Mouse (Mus musculus) stomach, embryonic 16.5 days (tissue): ENCODE results near the gene Hectd4. TPM values are rescaled to one million over a fixed set of nuclear protein-coding genes. Genes with fewer than 3 reads are reported as not detected.
A peak's percentile ranks its signal among the peaks of the same experiment; 100 is the strongest.

Experiments used
- ATAC-seq: fragments of 200-750 bp; cut with Nextera tagmentation; 2 replicates; pipeline ENCODE4 v1.8.0; 2017; ENCODE audit warnings: moderate number of reproducible peaks, moderate TSS enrichment; ENCODE audit not compliant: insufficient read depth, low FRiP score
- H3K27ac ChIP-seq: fragments of 300-500 bp; sonication (generic); 2 replicates; pipeline ENCODE4 v1.5.1; 2014; ENCODE audit warnings: low read length
- H3K27me3 ChIP-seq: fragments of 300-500 bp; sonication (generic); 2 replicates; pipeline ENCODE4 v1.6.1; 2014; ENCODE audit warnings: low read length, control low read depth, mixed read lengths; ENCODE audit not compliant: control insufficient read depth, insufficient read depth
- H3K36me3 ChIP-seq: fragments of 300-500 bp; sonication (generic); 2 replicates; pipeline ENCODE4 v1.6.1; 2014; ENCODE audit warnings: low read length; ENCODE audit not compliant: control insufficient read depth, insufficient read depth
- H3K4me1 ChIP-seq: fragments of 300-500 bp; sonication (generic); 2 replicates; pipeline ENCODE4 v1.6.1; 2014; ENCODE audit warnings: low read length, control low read depth, mixed read lengths; ENCODE audit not compliant: control insufficient read depth, insufficient read depth
- H3K4me2 ChIP-seq: fragments of 300-500 bp; sonication (generic); 2 replicates; pipeline ENCODE4 v1.6.1; 2014; ENCODE audit warnings: low read depth, low read length, mixed read lengths
- H3K4me3 ChIP-seq: fragments of 300-500 bp; sonication (generic); replicated peaks from 2 replicates; pipeline ENCODE4 v1.5.1; 2014; ENCODE audit warnings: mild to moderate bottlenecking, low read length
- H3K9ac ChIP-seq: fragments of 300-500 bp; sonication (generic); 2 replicates; pipeline ENCODE4 v1.6.1; 2014; ENCODE audit warnings: low read length
- H3K9me3 ChIP-seq: fragments of 300-500 bp; sonication (generic); replicated peaks from 2 replicates; pipeline ENCODE4 v1.6.1; 2016; ENCODE audit warnings: low read length, control low read depth; ENCODE audit not compliant: control insufficient read depth
- WGBS: fragments of 180-500 bp; shearing (Covaris S2); extraction: QIAGEN DNeasy Blood & Tissue Kit; methylation state at CpG from one replicate; pipeline ENCODE4 v1.1.7; 2014; 5-methylcytosine and 5-hydroxymethylcytosine counted together
- polyA plus RNA-seq: library from polyadenylated mRNA; unstranded; fragments of >200 nt; fragmentation: Nextera tagmentation; extraction: Ambion mirVana; gene quantifications from 2 replicates; pipeline ENCODE4 v1.2.1, GENCODE M21; 2015

Gene Hectd4
- polyA plus RNA-seq, 1 experiment from 2014 or later, result 4.1 TPM

GRCm38 (mm10) chr5:121189182-121189581, 30.8 kb upstream of the Hectd4 start:
- no peaks in the 10 kb centered on the region for H3K27me3 ChIP-seq
- no peak overlapping the region; the same call in 1 of the 2 replicates for H3K9ac ChIP-seq
- H3K9me3 ChIP-seq, result no peaks in the 10 kb centered on the region
- H3K4me3 ChIP-seq, result no peak overlapping the region
- H3K36me3 ChIP-seq, result no peaks in the 10 kb centered on the region
- no peak overlapping the region; the same call in 1 of the 2 replicates for H3K27ac ChIP-seq
- peaks cover 42% of the 10 kb centered on the region for H3K4me1 ChIP-seq
- WGBS, result 64% methylated on average over 9 of the region's 9 CpGs
- peak overlapping the region; percentile 14 for H3K4me2 ChIP-seq
- ATAC-seq, result peak; percentile 27; the same call in 1 of the 2 replicates

- Histone ChIP-seq H3K4me2 (peak overlapping the region; percentile 86), H3K27me3 (no peaks in the 10 kb centered on the region), H3K9ac (peak overlapping the region; percentile 94), H3K4me3 (peak overlapping the region; percentile 92), H3K4me1 (peaks cover 33% of the 10 kb centered on the region), H3K9me3 (no peaks in the 10 kb centered on the region), H3K36me3 (no peaks in the 10 kb centered on the region), H3K27ac (peak overlapping the region; percentile 76)
- ATAC-seq, result no peak
- 26% methylated on average over 21 of the region's 21 CpGs for WGBS
Measured at GRCm38 (mm10) chr5:121190210-121190835, 29.7 kb upstream of the Hectd4 start.

- peak; percentile 97 for ATAC-seq
- Histone ChIP-seq H3K36me3 (no peaks in the 10 kb centered on the region), H3K9ac (peak within 1 kb of the TSS; percentile 94), H3K4me2 (peak within 1 kb of the TSS; percentile 86), H3K9me3 (no peaks in the 10 kb centered on the region), H3K27ac (peak within 1 kb of the TSS; percentile 81), H3K27me3 (no peaks in the 10 kb centered on the region), H3K4me3 (peak within 1 kb of the TSS; percentile 92), H3K4me1 (peaks cover 27% of the 10 kb centered on the region)
- WGBS, result under 1% methylated on average over 96 of the region's 98 CpGs
Measured at GRCm38 (mm10) chr5:121190836-121191583, 29.0 kb upstream of the Hectd4 start, which contains the start of gene Ptpn11. Gene Ptpn11, minus strand, starts transcription at chr5:121191397.

- ATAC-seq, result peak; percentile 42; the same call in 1 of the 2 replicates
- 9% methylated on average over 17 of the region's 17 CpGs for WGBS
Measured at GRCm38 (mm10) chr5:121191584-121191906, 28.5 kb upstream of the Hectd4 start.

GRCm38 (mm10) chr5:121194173-121194572, 25.8 kb upstream of the Hectd4 start:
- Histone ChIP-seq H3K9me3 (no peaks in the 10 kb centered on the region), H3K27ac (no peak overlapping the region), H3K4me2 (no peak overlapping the region), H3K9ac (no peak overlapping the region), H3K4me1 (peaks cover 12% of the 10 kb centered on the region), H3K36me3 (no peaks in the 10 kb centered on the region), H3K4me3 (no peak overlapping the region), H3K27me3 (no peaks in the 10 kb centered on the region)
- WGBS, result 11% methylated on average over 1 of the region's 1 CpGs
- no peak for ATAC-seq

More at GRCm38 (mm10) chr5:121191584-121191906, 28.5 kb upstream of the Hectd4 start:
- Histone ChIP-seq H3K4me1 (peaks cover 22% of the 10 kb centered on the region), H3K4me2 (peak overlapping the region; percentile 86), H3K9me3 (no peaks in the 10 kb centered on the region), H3K27ac (peak overlapping the region; percentile 81), H3K27me3 (no peaks in the 10 kb centered on the region), H3K4me3 (peak overlapping the region; percentile 92), H3K9ac (peak overlapping the region; percentile 94), H3K36me3 (no peaks in the 10 kb centered on the region)

- Histone ChIP-seq H3K9me3 (no peaks in the 10 kb centered on the region), H3K4me2 (no peak overlapping the region), H3K4me3 (no peak overlapping the region), H3K9ac (no peak overlapping the region), H3K36me3 (no peaks in the 10 kb centered on the region), H3K27me3 (no peaks in the 10 kb centered on the region), H3K27ac (no peak overlapping the region), H3K4me1 (0 out of 2 replicates have a peak, but pooled peaks cover 2% of the 10 kb centered on the region)
- 41% methylated on average over 5 of the region's 5 CpGs for WGBS
- no peak for ATAC-seq
Measured at GRCm38 (mm10) chr5:121196764-121197163, 23.3 kb upstream of the Hectd4 start.

GRCm38 (mm10) chr5:121197337-121197736, 22.7 kb upstream of the Hectd4 start:
- no peak for ATAC-seq
- no peaks in the 10 kb centered on the region for H3K9me3 ChIP-seq
- H3K4me3 ChIP-seq, result no peak overlapping the region
- H3K27me3 ChIP-seq, result no peaks in the 10 kb centered on the region
- WGBS, result 83% methylated on average over 2 of the region's 2 CpGs
- no peak overlapping the region for H3K4me2 ChIP-seq
- no peak overlapping the region for H3K9ac ChIP-seq
- H3K36me3 ChIP-seq, result no peaks in the 10 kb centered on the region
- no peak overlapping the region for H3K27ac ChIP-seq
- H3K4me1 ChIP-seq, result no peaks in the 10 kb centered on the region

GRCm38 (mm10) chr5:121198376-121198775, 21.6 kb upstream of the Hectd4 start:
- H3K27ac ChIP-seq, result no peak overlapping the region
- no peak overlapping the region for H3K9ac ChIP-seq
- H3K4me2 ChIP-seq, result no peak overlapping the region
- no peaks in the 10 kb centered on the region for H3K4me1 ChIP-seq
- ATAC-seq, result no peak
- WGBS, result 82% methylated on average over 5 of the region's 5 CpGs
- H3K4me3 ChIP-seq, result no peak overlapping the region
- no peaks in the 10 kb centered on the region for H3K36me3 ChIP-seq
- H3K27me3 ChIP-seq, result no peaks in the 10 kb centered on the region
- H3K9me3 ChIP-seq, result no peaks in the 10 kb centered on the region

GRCm38 (mm10) chr5:121201739-121202138, 18.3 kb upstream of the Hectd4 start:
- H3K27ac ChIP-seq, result no peak overlapping the region
- no peaks in the 10 kb centered on the region for H3K27me3 ChIP-seq
- 43% methylated on average over 3 of the region's 3 CpGs for WGBS
- no peak for ATAC-seq
- no peaks in the 10 kb centered on the region for H3K9me3 ChIP-seq
- peaks cover 12% of the 10 kb centered on the region; the same call in 1 of the 2 replicates for H3K36me3 ChIP-seq
- H3K9ac ChIP-seq, result no peak overlapping the region
- no peak overlapping the region for H3K4me2 ChIP-seq
- H3K4me3 ChIP-seq, result no peak overlapping the region
- peaks cover 14% of the 10 kb centered on the region for H3K4me1 ChIP-seq
